Mouse (Mus musculus) liver, postnatal 0 days (tissue): Measurements from ENCODE around the gene Tbc1d13. TPM values are rescaled to one million over a fixed set of nuclear protein-coding genes. Genes with fewer than 3 reads are reported as not detected.
"Not testable (repeated sequence)": the region's sequence is repeated elsewhere in the genome, so short reads cannot be mapped to it uniquely, and the experiment has no call there.

ENCODE experiments used
- ATAC-seq: fragments of 200-750 bp; cut with Nextera tagmentation; 2 replicates; pipeline ENCODE4 v1.8.0; 2017; ENCODE audit warnings: mild to moderate bottlenecking, moderate library complexity
- DNase-seq: peaks from one replicate; pipeline ENCODE4 v3.0.0-alpha.2; 2016
- H3K27ac ChIP-seq: fragments of 300-500 bp; sonication (generic); 2 replicates; pipeline ENCODE4 v1.5.1; 2014; ENCODE audit warnings: antibody characterized with exemption, moderate library complexity, mild to moderate bottlenecking, low read depth
- H3K27me3 ChIP-seq: fragments of 300-500 bp; sonication (generic); 2 replicates; pipeline ENCODE4 v1.6.1; 2014; ENCODE audit warnings: low read length, control low read depth, mixed read lengths; ENCODE audit not compliant: insufficient read depth
- H3K36me3 ChIP-seq: fragments of 300-500 bp; sonication (generic); replicated peaks from 2 replicates; pipeline ENCODE4 v1.6.1; 2014; ENCODE audit warnings: mild to moderate bottlenecking, control low read depth, low read length, moderate library complexity, mixed read lengths; ENCODE audit not compliant: insufficient read depth
- H3K4me1 ChIP-seq: fragments of 300-500 bp; sonication (generic); 2 replicates; pipeline ENCODE4 v1.6.1; 2014; ENCODE audit warnings: antibody characterized with exemption, mild to moderate bottlenecking, control low read depth; ENCODE audit not compliant: insufficient read depth
- H3K4me2 ChIP-seq: fragments of 300-500 bp; sonication (generic); 2 replicates; pipeline ENCODE4 v1.6.1; 2014; ENCODE audit warnings: low read depth, mild to moderate bottlenecking, low read length, moderate library complexity, mixed read lengths
- H3K4me3 ChIP-seq: fragments of 300-500 bp; sonication (generic); 2 replicates; pipeline ENCODE4 v1.5.1; 2014; ENCODE audit warnings: low read depth, low read length
- H3K9ac ChIP-seq: fragments of 300-500 bp; sonication (generic); replicated peaks from 2 replicates; pipeline ENCODE4 v1.6.1; 2014; ENCODE audit warnings: mild to moderate bottlenecking, moderate library complexity
- H3K9me3 ChIP-seq: fragments of 300-500 bp; sonication (generic); 2 replicates; pipeline ENCODE4 v1.6.1; 2016; ENCODE audit warnings: mild to moderate bottlenecking, control low read depth, low read length, mixed read lengths
- CTCF ChIP-seq: sonication (generic); IDR thresholded peaks from 2 replicates; pipeline ENCODE4 v1.5.1; 2016; ENCODE audit warnings: antibody characterized with exemption, low read depth
- EP300 ChIP-seq: IDR thresholded peaks from 2 replicates; pipeline ENCODE4 v1.6.1; 2016; ENCODE audit warnings: antibody characterized with exemption, low read depth, mild to moderate bottlenecking
- WGBS: fragments of 180-500 bp; shearing (Covaris S2); extraction: QIAGEN DNeasy Blood & Tissue Kit; methylation state at CpG from one replicate; pipeline ENCODE4 v1.1.7; 2014; ENCODE audit not compliant: insufficient replicate concordance; 5-methylcytosine and 5-hydroxymethylcytosine counted together
- polyA plus RNA-seq: library from polyadenylated mRNA; unstranded; fragments of >200 nt; fragmentation: Nextera tagmentation; extraction: Ambion mirVana; gene quantifications from 2 replicates; pipeline ENCODE4 v1.2.1, GENCODE M21; 2015

Tbc1d13 gene
- polyA plus RNA-seq, 1 experiment from 2014 or later = 1.8 TPM

- H3K4me3 ChIP-seq = peak within 1 kb of the TSS; percentile 67
- 3% methylated on average over 54 of the region's 54 CpGs for WGBS
- peak within 1 kb of the TSS; percentile 75 for H3K9ac ChIP-seq
- H3K36me3 ChIP-seq = peaks cover 30% of the 10 kb centered on the region
- DNase-seq = peak; percentile 98
- H3K9me3 ChIP-seq = no peaks in the 10 kb centered on the region
- no peaks in the 10 kb centered on the region for H3K27me3 ChIP-seq
- TF ChIP-seq CTCF (no peak), EP300 (no peak)
- H3K27ac ChIP-seq = peak within 1 kb of the TSS; percentile 22; the same call in 1 of the 2 replicates
- ATAC-seq = peak; percentile 99
- H3K4me2 ChIP-seq = peak within 1 kb of the TSS; percentile 93
- peaks cover 13% of the 10 kb centered on the region for H3K4me1 ChIP-seq
Measured at GRCm38 (mm10) chr2:30177700-30178675, 44.4 kb downstream of the Tbc1d13 start, which contains the start of gene Spout1. Spout1 (minus strand) TSS chr2:30178459.

- H3K9ac ChIP-seq, H3K27me3 ChIP-seq, ATAC-seq, DNase-seq, H3K9me3 ChIP-seq, H3K27ac ChIP-seq: not testable (repeated sequence)
- peaks cover 13% of the 10 kb centered on the region for H3K4me1 ChIP-seq
- H3K4me2 ChIP-seq = peak overlapping the region; percentile 93
- H3K4me3 ChIP-seq = peak overlapping the region; percentile 67; the same call in 1 of the 2 replicates
- peaks cover 24% of the 10 kb centered on the region for H3K36me3 ChIP-seq
- WGBS = 51% methylated on average over 7 of the region's 7 CpGs
Measured at GRCm38 (mm10) chr2:30178711-30179110, 45.2 kb downstream of the Tbc1d13 start.

GRCm38 (mm10) chr2:30182424-30182823, 48.9 kb downstream of the Tbc1d13 start:
- no peak overlapping the region for H3K4me2 ChIP-seq
- 93% methylated on average over 2 of the region's 2 CpGs for WGBS

GRCm38 (mm10) chr2:30183721-30184120, 50.2 kb downstream of the Tbc1d13 start:
- peaks cover 5% of the 10 kb centered on the region for H3K4me1 ChIP-seq
- no peaks in the 10 kb centered on the region for H3K27me3 ChIP-seq
- H3K9me3 ChIP-seq = no peaks in the 10 kb centered on the region
- DNase-seq = no peak
- TF ChIP-seq CTCF (no peak), EP300 (no peak)
- ATAC-seq = 0 out of 2 replicates have a peak, but pooled peaks have one; percentile 30
- WGBS = 67% methylated on average over 3 of the region's 3 CpGs
- H3K4me3 ChIP-seq = no peak overlapping the region
- H3K36me3 ChIP-seq = peaks cover 21% of the 10 kb centered on the region
- no peak overlapping the region for H3K9ac ChIP-seq
- no peak overlapping the region for H3K27ac ChIP-seq
- no peak overlapping the region for H3K4me2 ChIP-seq

More at GRCm38 (mm10) chr2:30182424-30182823, 48.9 kb downstream of the Tbc1d13 start:
- Histone ChIP-seq H3K36me3 (peaks cover 21% of the 10 kb centered on the region), H3K9me3 (no peaks in the 10 kb centered on the region), H3K27ac (no peak overlapping the region), H3K4me3 (no peak overlapping the region), H3K27me3 (no peaks in the 10 kb centered on the region), H3K9ac (no peak overlapping the region), H3K4me1 (peaks cover 12% of the 10 kb centered on the region)
- DNase-seq = no peak
- TF ChIP-seq CTCF (no peak), EP300 (no peak)
- no peak for ATAC-seq

- peaks cover 21% of the 10 kb centered on the region for H3K36me3 ChIP-seq
- TF ChIP-seq CTCF (no peak), EP300 (0 out of 2 replicates have a peak, but pooled peaks have one; percentile 12)
- H3K4me2 ChIP-seq = no peak overlapping the region
- peaks cover 5% of the 10 kb centered on the region for H3K4me1 ChIP-seq
- ATAC-seq (peak; percentile 93), DNase-seq (peak; percentile 53)
- no peak overlapping the region for H3K9ac ChIP-seq
- WGBS = 77% methylated on average over 6 of the region's 6 CpGs
- no peaks in the 10 kb centered on the region for H3K27me3 ChIP-seq
- no peak overlapping the region for H3K4me3 ChIP-seq
- H3K27ac ChIP-seq = peak overlapping the region; percentile 49; the same call in 1 of the 2 replicates
- H3K9me3 ChIP-seq = no peaks in the 10 kb centered on the region
Measured at GRCm38 (mm10) chr2:30185276-30185675, 51.7 kb downstream of the Tbc1d13 start.

GRCm38 (mm10) chr2:30185681-30186080, 52.1 kb downstream of the Tbc1d13 start:
- Histone ChIP-seq H3K4me2 (no peak overlapping the region), H3K27ac (no peak overlapping the region), H3K4me1 (peaks cover 5% of the 10 kb centered on the region), H3K27me3 (no peaks in the 10 kb centered on the region), H3K36me3 (peaks cover 21% of the 10 kb centered on the region), H3K9ac (no peak overlapping the region), H3K4me3 (no peak overlapping the region), H3K9me3 (no peaks in the 10 kb centered on the region)
- 66% methylated on average over 3 of the region's 3 CpGs for WGBS
- ATAC-seq (peak; percentile 28), DNase-seq (no peak)
- no peak for TF ChIP-seq CTCF
- TF ChIP-seq EP300 = no peak
